21 mouse cellular contexts compared by ENCODE assay signal in the genomic region with DNA sequence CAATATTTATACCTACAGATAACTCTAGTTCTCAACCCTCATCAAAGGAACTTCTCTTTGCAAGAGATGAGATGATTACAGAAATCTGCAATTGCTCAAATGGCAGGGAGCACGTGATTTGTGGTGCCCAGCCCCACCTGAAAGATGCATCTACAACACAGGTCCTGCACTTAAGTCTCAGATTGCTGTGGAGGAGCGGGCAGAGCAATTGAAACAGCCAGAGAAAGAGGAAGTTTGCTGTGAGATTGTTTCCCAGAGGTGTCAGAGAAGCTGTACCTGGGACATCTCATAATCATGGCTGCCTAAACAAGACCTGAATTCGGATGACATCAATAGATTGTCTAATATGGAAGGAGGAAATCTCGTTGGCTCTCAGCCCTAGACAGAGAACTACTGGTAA.
"Had no signal": no experiment of that assay in that cellular context is flagged by ENCODE, and none has a peak within 500 bp of the region (broad histone marks: within the 10 kb centered on the region; RNA-seq: fewer than 3 reads in every experiment).

No protein-coding gene starts in this region.

- H3K27me3 ChIP-seq: limb, embryonic 12.5 days; limb, embryonic 15.5 days; lung, embryonic 15.5 days; midbrain, embryonic 12.5 days; midbrain, embryonic 15.5 days; neural tube, embryonic 12.5 days; neural tube, embryonic 15.5 days had no signal

- H3K4me1 ChIP-seq: limb, embryonic 12.5 days; limb, embryonic 15.5 days; lung, embryonic 15.5 days; midbrain, embryonic 12.5 days; midbrain, embryonic 15.5 days; neural tube, embryonic 12.5 days; neural tube, embryonic 15.5 days had no signal

- ATAC-seq: liver, postnatal 0 days; midbrain, embryonic 15.5 days had no signal

- H3K4me3 ChIP-seq: layer of hippocampus, adult 2 months; left cerebral cortex, adult 2 months; limb, embryonic 12.5 days; limb, embryonic 15.5 days; lung, embryonic 15.5 days; midbrain, embryonic 12.5 days; midbrain, embryonic 15.5 days; neural tube, embryonic 12.5 days; neural tube, embryonic 15.5 days had no signal

- DNase-seq: kidney, adult 18-20 months; kidney, adult 9 months; kidney, postnatal 25 days; layer of hippocampus, adult 9-11 months; layer of hippocampus, postnatal 36 days; left cerebral cortex, postnatal 4 days; liver, postnatal 0 days; lung, postnatal 10 days; lung, postnatal 36 days; retina, postnatal 1 day; thymus, adult 2 months; thymus, postnatal 25 days had no signal

- H3K36me3 ChIP-seq: limb, embryonic 12.5 days; limb, embryonic 15.5 days; lung, embryonic 15.5 days; midbrain, embryonic 12.5 days; midbrain, embryonic 15.5 days; neural tube, embryonic 12.5 days; neural tube, embryonic 15.5 days had no signal
